Mouse (Mus musculus) spleen, postnatal 14 days (tissue): ENCODE data around the gene Ddx50.
"Not testable (repeated sequence)": the region's sequence is repeated elsewhere in the genome, so short reads cannot be mapped to it uniquely, and the experiment has no call there.

Source experiments
- DNase-seq, 2 experiments: peaks; one replicate each; pipeline ENCODE4 v3.0.0; 2021 to 2022; ENCODE audit warnings: low spot score in 2 of 2

Gene Ddx50

DNA sequence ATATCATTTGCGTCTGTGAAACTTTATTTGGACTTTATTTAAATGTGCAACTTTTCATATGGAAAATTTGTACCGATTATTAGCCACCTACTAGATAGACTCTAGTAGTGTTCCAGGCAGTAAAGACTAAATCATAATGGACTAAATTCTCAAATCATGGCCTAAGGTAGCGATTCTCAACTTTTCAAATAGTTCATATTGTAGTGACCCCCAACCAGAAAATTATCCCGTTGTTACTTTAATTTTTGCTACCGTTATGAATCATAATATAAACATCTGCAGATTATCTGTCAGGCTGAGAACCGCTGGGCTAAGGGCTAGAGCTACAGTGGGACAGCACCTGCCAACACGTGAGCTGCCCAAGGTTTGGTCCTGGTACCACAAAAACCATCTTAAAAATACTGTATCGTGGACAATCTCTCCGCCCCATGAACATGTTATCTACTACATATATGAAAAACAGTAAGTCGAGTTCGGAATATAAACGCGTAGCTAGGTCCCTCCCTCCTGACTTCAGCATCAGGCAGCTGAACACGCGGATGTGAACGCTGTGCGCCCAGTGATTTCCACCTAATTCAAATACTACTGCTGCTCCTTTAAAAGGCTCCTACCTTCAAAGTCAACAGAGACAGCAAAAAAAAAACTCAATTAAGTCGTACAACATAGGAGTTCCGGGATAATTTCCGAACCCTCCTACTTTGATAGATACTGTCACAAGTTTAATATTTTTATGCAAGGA is 49.8 kb downstream of the Ddx50 start:
- DNase-seq = no peak

GRCm38 (mm10) chr10:62600056-62600455 is 51.0 kb downstream of the Ddx50 start:
- no peak for DNase-seq

GRCm38 (mm10) chr10:62599311-62599710 is 51.7 kb downstream of the Ddx50 start:
- DNase-seq = not testable (repeated sequence)

GRCm38 (mm10) chr10:62592496-62592895 is 58.5 kb downstream of the Ddx50 start:
- DNase-seq = no peak

GRCm38 (mm10) chr10:62590200-62590599 is 60.8 kb downstream of the Ddx50 start:
- DNase-seq = peak; percentile 68 to 83

DNA sequence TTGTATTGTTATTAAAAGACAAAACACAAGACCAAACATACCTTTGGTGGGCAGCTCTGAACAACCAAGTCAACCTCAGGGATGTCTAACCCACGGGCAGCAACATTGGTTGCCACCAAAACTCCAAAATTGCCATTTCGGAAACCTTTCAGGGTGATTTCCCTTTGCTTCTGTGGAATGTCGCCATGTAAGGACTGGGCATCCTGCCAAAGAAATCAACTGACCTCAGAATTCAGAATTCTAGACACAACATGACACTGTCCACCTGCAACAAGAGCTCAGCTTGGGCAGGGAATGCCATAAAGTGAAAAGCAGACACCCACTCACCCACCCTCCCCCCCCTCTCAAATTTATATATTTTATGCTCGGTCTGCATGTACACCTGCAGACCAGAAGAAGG is 62.4 kb downstream of the Ddx50 start:
- DNase-seq = no peak

DNA sequence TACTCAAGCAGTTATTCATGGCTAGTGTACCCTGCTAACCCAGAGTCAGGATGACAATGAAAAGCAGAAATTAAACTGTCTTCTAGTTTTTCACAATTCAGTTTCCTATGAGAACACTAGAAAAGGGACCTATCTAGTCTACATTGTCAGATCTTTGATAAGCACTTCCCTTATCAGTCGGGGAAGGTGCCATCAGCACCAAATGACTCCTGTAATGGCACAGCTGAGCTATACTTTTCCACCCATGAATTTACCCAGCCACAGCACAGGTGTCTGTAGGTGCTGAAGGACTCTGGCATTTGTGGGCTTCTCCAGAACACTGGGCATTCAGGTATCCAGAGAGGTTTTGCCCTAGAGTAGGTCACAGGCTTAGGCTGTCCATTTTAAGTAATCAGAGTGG is 67.8 kb downstream of the Ddx50 start:
- no peak for DNase-seq

- DNase-seq = no peak
These were observed 68.3 kb downstream of the Ddx50 start for GRCm38 (mm10) chr10:62582701-62583100.

- no peak for DNase-seq
These were observed 68.8 kb downstream of the Ddx50 start for GRCm38 (mm10) chr10:62582263-62582662.

GRCm38 (mm10) chr10:62579129-62579528 is 71.9 kb downstream of the Ddx50 start:
- DNase-seq = not testable (repeated sequence)

- peak; percentile 89 to 93 for DNase-seq
These were observed 72.5 kb downstream of the Ddx50 start, which contains the start of gene Kif1bp for GRCm38 (mm10) chr10:62578338-62579100. Gene Kif1bp (minus strand): TSS chr10:62578457.

- no peak for DNase-seq
These were observed 73.2 kb downstream of the Ddx50 start for GRCm38 (mm10) chr10:62577673-62578337.

DNA sequence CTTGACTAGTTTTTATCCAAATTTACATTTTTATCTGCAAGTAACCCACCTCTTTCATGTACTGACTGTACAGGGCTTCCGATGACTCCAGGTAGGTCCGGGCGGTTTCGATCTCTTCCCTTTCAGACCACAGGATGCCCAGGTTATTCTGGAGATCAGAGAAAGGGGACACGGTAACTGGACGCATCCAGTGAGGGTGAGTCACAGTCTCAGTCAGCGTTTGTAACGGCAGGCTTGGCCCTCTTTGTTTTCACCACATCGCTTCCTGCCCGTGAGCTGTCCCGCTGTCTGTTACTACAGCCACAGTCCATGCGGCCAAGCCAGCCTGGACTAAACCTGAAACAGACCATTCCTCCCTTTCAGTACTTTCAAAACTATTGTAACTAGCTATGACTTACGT is 76.0 kb downstream of the Ddx50 start:
- no peak for DNase-seq

- no peak for DNase-seq
These were observed 80.7 kb downstream of the Ddx50 start for GRCm38 (mm10) chr10:62570126-62570871.

DNA sequence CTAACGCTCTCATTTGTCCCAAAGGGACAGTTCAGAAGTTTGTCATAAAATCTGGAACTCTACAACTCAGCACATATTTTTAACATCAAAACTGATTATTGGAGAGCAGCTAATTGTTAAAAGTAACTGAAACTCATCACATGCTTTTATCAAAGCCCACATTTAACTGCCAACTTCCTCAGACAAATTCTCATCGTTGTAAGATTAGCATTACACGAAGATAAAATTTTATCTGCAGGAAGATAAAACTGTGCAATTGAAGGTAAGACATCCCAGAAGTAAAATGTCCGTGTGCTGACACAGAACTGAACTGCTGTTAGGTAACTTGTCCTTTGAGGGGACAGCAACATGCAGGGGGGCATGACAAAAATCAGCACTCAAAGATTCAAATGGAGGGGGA is 82.2 kb downstream of the Ddx50 start:
- no peak for DNase-seq
